Mouse (Mus musculus) cerebellum, adult 9-10 months (tissue): ENCODE data around the gene Shb.

Source experiments
- DNase-seq: peaks from one replicate; pipeline ENCODE4 v3.0.0; 2022

The Shb gene

GRCm38 (mm10) chr4:45447196-45447595 is 85.1 kb downstream of the Shb start:
- DNase-seq, result no peak

GRCm38 (mm10) chr4:45445235-45445634 is 87.0 kb downstream of the Shb start:
- DNase-seq, result no peak

- DNase-seq, result no peak
These were observed 87.5 kb downstream of the Shb start for GRCm38 (mm10) chr4:45444813-45445212.

GRCm38 (mm10) chr4:45443652-45444051 is 88.6 kb downstream of the Shb start:
- DNase-seq, result no peak

GRCm38 (mm10) chr4:45442237-45442636 is 90.0 kb downstream of the Shb start:
- DNase-seq, result no peak

- no peak for DNase-seq
These were observed 90.5 kb downstream of the Shb start for GRCm38 (mm10) chr4:45441778-45442177.

- DNase-seq, result no peak
These were observed 93.0 kb downstream of the Shb start for GRCm38 (mm10) chr4:45439281-45439680.

- DNase-seq, result no peak
These were observed 95.3 kb downstream of the Shb start for GRCm38 (mm10) chr4:45437010-45437409.

- DNase-seq, result no peak
These were observed 95.8 kb downstream of the Shb start for GRCm38 (mm10) chr4:45436383-45436913.

- DNase-seq, result no peak
These were observed 96.4 kb downstream of the Shb start for GRCm38 (mm10) chr4:45435899-45436298.

- no peak for DNase-seq
These were observed 97.6 kb downstream of the Shb start for GRCm38 (mm10) chr4:45434681-45435080.

GRCm38 (mm10) chr4:45434071-45434470 is 98.2 kb downstream of the Shb start:
- DNase-seq, result no peak

GRCm38 (mm10) chr4:45431806-45432205 is 100.5 kb downstream of the Shb start:
- DNase-seq, result no peak

GRCm38 (mm10) chr4:45431316-45431715 is 101.0 kb downstream of the Shb start:
- DNase-seq, result peak; percentile 75

GRCm38 (mm10) chr4:45429451-45429850 is 102.8 kb downstream of the Shb start:
- peak; percentile 53 for DNase-seq

- no peak for DNase-seq
These were observed 105.4 kb downstream of the Shb start for GRCm38 (mm10) chr4:45426724-45427457.

GRCm38 (mm10) chr4:45423406-45423805 is 108.9 kb downstream of the Shb start:
- DNase-seq, result no peak

GRCm38 (mm10) chr4:45422640-45423039 is 109.6 kb downstream of the Shb start:
- no peak for DNase-seq

- no peak for DNase-seq
These were observed 110.6 kb downstream of the Shb start for GRCm38 (mm10) chr4:45421519-45422260.

GRCm38 (mm10) chr4:45420733-45421132 is 111.5 kb downstream of the Shb start:
- no peak for DNase-seq

- no peak for DNase-seq
These were observed 113.2 kb downstream of the Shb start for GRCm38 (mm10) chr4:45419051-45419450.

- no peak for DNase-seq
These were observed 113.9 kb downstream of the Shb start for GRCm38 (mm10) chr4:45418229-45418950.

GRCm38 (mm10) chr4:45416314-45416713 is 116.0 kb downstream of the Shb start:
- no peak for DNase-seq
